Mouse (Mus musculus) heart, postnatal 25 days (tissue): ENCODE measurements around the gene Gpr142. TPM values are rescaled to one million over a fixed set of nuclear protein-coding genes. Genes with fewer than 3 reads are reported as not detected.
A peak's percentile ranks its signal among the peaks of the same experiment; 100 is the strongest.

Source experiments
- DNase-seq: peaks from one replicate; pipeline ENCODE4 v3.0.0; 2022; ENCODE audit warnings: low spot score
- intact Hi-C: fragments of 180-260 bp; cut with DNase I; formaldehyde crosslinking; loops from one replicate; pipeline ENCODE4 v1.15.1; 2025
- total RNA-seq, 2 experiments: library from RNA; stranded (reverse); gene quantifications; 2 replicates each; pipeline ENCODE4 v1.2.3; 2021

Gpr142 gene
- total RNA-seq, 2 experiments from 2014 or later, result not detected

DNA sequence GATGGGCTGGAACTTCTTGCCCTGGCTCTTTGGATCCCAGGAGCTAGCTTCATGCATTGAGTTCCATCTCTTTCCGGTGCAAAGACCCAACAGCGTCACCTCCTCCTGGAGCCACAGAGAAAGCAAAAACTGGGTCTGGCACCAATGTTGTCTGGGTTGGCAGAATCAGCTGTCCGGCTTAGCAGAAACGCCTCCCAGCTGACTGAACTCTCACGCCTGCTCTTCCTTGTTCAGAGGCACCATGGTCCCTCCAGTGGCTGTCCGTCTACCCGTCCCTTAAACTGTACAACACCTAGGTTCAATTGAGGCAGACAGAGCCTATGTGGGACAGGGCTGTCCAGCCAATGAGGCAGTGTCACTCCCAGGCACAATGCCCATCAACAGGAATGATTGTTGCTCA lies 1.5 kb upstream of the Gpr142 start:
- intact Hi-C loops, result no loop called here
- no peak for DNase-seq

DNA sequence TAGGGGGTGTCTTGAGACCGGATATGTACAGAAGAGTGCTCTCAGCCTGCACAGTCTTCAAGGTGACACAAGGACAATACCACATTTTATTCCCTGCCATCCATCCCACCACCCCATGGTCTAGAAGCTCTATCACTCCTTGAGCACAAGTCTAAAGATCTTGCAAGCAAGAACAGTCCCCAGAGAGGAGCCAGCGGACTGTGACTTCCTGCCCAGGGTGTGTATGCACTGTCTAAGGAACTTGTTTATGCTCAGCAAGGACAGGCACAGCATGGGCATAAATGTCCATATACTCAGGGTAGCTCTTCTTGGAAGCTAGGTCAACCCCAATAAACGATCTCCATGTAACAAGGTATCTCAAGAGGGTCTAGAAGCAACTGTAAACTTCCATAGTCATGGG lies 743 bp upstream of the Gpr142 start:
- intact Hi-C loops, result no loop called here
- no peak for DNase-seq

DNA sequence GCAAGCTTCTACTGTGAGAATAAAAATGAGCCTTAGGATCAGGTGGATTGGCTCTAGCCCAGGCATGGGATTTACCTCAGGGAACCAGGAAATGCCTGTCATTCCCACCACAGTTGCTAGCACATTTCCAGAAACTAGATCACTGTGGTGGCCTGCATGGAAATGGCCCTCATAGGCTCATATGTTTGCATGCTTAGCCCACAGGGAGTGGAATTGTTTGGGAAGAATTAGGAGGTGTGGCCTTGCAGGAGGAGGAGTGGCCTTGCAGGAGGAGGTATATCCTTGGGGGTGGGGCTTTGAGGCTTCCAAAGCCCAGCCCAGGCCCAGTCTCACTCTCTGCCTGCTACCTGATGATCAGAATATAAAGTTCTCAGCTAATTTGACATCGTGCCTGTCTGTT lies 3.2 kb downstream of the Gpr142 start:
- no peak for DNase-seq
- intact Hi-C loops, result no loop called here

DNA sequence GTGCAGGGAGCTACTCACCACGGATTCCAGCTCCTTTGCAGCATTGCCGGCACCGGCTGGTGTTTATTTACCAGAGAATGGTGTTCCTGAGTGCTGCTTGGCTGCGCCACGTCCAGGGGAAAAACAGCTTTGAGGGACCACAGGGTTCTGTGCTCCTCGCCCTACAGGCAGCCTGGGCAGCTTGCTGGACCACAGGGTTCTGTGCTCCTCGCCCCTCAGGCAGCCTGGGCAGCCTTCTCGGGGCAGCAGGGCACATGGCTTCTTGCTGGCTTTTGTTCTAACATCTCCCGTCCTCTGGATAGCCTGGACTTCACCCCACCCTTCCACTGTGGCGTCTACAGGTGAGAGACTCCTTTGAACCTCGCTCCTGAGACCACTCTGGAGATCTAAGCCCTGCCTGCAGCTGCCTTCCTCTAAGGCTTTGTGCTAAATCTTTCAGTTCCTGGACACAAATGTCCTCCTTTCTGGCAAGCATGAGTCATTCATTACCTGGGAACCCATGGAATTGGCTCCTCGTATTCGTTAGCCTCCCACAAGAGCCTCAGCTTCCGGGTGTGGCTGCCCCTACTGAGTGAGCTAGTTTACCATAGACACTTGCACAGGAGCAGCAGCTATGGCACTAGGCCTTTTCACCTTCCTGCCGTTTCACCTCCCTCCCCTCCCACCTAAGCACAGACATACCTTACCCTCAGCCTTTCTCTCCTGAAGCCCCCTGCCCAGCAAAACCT lies 4.0 kb downstream of the Gpr142 start:
- DNase-seq, result no peak
- intact Hi-C loops, result no loop called here

DNA sequence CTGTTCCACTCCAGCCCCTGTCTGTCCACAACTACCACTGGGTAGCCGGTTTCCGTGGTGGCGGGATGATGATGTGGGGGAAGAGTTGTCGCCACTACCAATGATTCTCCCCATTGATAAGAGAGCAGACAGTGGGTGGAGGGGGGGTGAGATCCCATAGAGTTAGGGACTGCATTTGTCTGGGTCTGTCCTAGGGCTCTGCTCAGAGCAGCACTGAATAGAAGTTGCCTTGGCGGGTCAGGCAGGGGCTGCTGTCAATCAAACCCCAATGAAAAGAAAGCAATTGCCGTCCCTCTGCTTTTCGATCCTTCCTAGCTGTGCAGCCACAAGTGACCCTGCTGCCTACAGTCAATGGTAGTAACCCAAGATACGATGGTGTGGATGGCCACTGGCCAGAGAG lies 5.3 kb downstream of the Gpr142 start:
- intact Hi-C loops, result no loop called here
- no peak for DNase-seq

DNA sequence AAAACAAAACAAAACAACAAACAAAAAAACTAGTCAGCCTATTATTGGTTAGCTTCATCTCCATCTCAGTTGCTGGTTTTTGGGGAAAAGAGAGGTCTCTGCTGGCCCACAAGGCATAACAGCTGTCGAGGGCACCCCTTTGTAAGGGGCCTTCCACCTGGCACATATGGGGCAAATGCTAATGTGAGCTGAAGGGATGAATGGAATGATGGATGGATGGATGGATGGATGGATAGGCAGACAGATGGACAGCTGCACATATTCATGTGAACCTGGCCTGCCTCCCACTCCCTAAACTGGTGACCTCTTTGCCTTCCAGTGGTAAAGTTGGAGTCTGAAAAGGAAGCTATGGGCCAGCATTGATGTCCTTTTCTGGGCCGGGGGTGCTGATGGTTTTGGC lies 8.3 kb downstream of the Gpr142 start:
- DNase-seq, result no peak
- intact Hi-C loops, result no loop called here

DNA sequence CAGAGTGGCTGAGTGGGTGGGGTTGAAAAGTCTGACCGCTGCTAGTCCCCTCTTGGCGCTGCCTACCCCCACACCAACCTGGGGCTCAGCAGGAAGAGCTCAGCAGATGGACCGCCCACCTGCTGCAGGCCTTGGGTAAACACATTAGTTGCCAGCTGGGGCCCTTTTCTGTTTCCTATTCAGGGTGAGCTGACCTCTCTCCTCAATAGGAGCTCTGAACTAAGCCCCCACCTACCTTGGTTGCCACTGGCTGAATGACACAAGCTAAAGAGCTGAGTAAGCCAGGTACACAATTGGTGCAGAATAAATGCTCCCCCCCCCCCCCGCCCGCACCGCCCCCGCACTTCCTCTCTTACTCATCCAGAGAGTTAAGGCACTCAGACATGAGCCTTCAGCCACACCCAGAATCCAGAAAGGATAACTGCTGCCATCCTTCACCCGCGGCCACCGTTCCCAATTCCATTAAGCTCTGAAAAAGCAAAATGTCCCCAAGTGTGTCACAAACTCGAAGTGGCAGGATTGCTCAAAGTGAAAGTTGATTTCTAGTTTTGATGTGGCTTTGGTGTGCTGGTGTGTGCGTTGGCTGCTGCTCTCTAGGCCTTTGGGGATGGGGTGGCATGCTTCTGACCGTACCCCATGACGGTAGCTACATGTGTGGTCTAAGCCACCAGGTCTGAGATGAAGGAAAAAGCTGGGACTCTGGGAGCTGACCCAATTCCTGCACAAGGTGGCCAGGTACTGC lies 9.1 kb downstream of the Gpr142 start:
- intact Hi-C loops, result no loop called here

DNA sequence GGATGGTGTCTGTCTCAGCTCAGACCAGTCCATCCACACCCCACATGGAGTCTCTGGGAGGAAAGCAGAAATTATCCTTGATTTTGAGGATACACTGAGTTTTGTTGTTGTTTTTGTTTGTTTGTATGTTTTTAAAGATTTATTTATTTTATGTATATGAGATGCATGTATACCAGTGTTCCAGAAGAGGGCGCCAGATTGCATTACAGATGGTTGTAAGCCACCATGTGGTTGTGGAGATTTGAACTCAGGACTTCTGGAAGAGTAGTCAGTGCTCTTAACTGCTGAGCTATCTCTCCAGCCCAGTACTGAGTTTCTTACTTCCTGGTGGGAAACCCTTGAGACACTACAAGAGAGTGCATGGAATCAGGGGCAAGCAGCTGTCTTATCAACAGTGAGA lies 10.6 kb downstream of the Gpr142 start:
- intact Hi-C loops, result no loop called here

More for the DNA sequence above, 9.1 kb downstream of the Gpr142 start:
- DNase-seq, result no peak

DNA sequence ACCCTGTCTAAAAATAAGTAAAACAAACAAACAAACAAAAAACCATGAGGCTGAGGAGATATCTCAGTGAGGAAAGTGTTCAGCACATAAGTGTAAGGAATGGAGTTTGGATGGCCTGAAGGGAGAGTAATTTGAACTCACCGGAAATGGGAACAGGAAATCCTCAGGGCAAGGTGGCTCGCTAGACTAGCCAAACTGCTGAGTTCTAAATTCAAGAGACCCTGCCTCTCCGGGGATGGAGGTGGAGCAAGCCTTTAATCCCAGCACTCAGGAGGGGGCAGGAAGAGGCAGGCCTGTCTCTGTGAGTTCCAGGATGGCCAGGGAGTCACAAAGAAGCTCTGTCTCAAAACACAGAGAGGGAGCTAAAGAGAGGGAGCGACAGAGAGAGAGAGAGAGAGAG lies 11.6 kb downstream of the Gpr142 start:
- intact Hi-C loops, result loop anchor here (10.0 kb wide), 1 partner anchor 244 kb away; no protein-coding TSS in a partner anchor
- no peak for DNase-seq

More for the DNA sequence above, 10.6 kb downstream of the Gpr142 start:
- no peak for DNase-seq

DNA sequence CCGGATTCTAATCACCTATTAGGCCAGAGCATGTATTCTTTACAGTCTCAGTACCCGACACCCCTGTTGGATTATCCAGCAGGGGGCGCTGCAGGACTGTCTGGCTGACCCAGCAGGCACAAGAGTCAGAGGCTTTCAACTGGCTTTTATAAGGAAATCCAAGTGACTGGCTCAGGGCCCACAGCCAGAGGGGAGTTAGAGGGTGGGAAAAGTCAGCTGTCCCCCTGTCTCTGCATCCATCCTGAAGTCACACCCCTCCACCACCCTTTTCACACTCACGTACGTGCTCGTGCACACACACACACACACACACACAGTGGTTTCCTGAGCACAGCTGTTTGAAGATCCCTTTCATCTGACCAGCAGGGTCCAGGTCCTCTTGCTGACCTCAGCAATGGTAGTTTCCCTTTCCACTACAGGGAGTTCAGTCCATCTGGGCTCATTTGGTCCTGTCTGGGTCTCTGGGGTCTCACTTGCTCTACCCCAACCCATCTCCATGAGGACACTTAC lies 14.1 kb downstream of the Gpr142 start:
- peak; percentile 63 for DNase-seq
- intact Hi-C loops, result loop anchor here (1.0 to 10.0 kb wide), 3 partner anchors 65 to 242 kb away; no protein-coding TSS in a partner anchor

DNA sequence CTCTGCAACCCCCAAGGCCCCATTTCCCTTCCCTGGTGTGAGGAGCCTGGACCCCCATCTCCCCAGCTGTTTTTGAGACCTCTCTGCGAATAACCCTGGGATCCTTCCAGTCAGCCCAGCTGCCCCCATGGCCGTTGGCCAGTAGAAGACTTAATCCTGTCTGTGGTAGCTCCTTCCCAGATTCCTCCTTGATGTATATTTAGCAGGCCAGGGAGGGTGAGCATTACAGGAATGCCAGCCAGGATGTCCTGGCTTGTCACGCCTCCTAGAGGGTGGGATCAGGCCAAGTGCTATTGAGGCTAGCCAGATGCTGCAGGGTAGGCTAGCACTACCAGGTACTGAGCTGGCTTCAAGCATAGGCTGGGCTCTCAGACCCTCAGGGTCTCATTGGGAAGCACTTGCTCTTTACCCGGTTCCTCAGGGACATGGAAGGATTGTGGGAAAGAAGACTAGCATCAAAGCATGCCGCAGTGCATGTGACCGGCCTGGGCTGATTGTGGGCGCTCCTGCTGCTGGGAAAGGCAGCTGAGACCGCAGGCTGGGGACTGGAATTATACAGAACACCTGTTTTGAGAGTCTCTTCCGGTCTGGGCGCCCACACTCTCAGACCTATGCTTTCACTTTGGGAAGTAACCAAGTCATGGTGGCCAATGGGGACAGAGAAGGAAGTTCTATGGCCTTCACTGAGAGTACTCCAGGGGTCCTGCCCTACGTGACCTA lies 16.3 kb downstream of the Gpr142 start:
- intact Hi-C loops, result loop anchor here (10.0 kb wide), 1 partner anchor 240 kb away; no protein-coding TSS in a partner anchor
- no peak for DNase-seq

DNA sequence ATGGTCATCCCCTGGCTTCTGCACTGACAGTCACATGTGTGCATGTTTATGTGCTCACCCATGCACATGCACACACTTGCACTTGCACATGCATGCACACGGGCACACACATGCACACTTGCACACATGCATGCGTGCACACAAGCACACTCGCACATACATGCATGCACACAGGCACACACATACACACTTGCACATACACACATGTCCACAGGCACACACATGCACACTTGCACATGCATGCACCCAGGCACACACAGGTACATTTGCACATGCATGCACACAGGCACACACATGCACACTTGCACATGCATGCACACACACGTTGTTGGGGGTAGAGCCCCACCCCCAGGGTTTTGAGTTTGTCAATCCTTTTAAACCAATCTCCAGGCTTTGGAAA lies 18.2 kb downstream of the Gpr142 start:
- intact Hi-C loops, result loop anchor here (10.0 kb wide), 1 partner anchor 238 kb away; no protein-coding TSS in a partner anchor
- DNase-seq, result no peak

DNA sequence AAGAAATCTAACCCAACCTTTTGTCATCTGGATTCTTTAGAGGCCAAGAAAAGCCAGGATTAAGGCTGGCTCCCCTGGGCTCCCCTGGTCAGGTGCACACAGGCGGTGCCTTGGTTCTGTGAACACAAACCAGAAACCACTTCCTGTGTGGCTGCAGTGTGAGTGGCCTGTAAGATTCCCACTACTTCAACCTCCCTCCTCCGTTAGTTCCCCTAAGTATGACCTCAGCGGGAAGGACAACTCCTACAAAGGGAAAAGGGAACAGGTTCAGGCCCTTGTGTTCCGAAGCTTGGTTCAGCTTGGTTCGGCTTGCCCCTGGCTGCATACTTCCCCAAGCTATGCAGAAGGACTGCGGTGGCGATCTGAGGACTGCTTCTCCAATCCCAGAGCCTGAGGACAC lies 19.5 kb downstream of the Gpr142 start:
- no peak for DNase-seq
- intact Hi-C loops, result loop anchor here (10.0 kb wide), 1 partner anchor 237 kb away; no protein-coding TSS in a partner anchor

DNA sequence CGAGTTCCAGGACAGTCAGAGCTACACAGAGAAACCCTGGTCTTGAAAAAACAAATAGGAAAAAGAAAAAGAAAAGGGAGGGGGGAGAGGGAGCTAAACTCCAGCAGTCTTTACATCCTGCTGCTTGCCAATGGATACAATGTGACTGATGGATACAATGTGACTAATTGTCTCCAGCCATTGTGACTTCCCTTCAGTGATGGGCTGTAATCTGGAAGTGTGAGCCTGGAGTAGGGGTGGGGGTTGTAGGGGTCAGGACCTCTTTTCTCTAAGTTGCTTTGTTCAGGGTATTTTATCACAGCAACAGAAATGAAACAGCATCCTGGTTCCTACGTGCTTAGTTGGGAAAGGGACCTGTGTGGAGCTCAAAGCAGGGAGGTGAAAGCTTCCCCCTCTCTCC lies 20.4 kb downstream of the Gpr142 start:
- DNase-seq, result no peak
- intact Hi-C loops, result loop anchor here (10.0 kb wide), 1 partner anchor 236 kb away; no protein-coding TSS in a partner anchor

DNA sequence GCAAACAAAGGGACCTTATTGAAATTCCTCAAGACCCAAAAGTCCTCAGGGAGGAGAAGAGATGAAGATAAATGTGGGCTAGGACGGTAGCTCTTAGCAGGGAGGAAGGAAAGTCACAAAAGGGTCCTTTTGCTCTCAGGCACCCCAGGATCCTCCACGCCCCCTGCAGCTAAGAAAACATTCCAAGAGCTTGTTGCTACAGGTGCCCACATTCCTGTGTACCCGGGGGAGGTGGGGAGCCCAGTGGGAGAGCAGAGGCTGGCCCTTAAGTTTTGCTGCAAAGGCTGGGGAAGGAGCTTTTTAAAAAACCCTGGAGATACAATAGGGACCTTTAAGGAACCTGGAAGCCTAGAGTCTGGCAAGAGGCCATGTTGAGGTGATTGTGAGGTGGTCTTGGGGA lies 21.7 kb downstream of the Gpr142 start:
- intact Hi-C loops, result no loop called here
- DNase-seq, result no peak

DNA sequence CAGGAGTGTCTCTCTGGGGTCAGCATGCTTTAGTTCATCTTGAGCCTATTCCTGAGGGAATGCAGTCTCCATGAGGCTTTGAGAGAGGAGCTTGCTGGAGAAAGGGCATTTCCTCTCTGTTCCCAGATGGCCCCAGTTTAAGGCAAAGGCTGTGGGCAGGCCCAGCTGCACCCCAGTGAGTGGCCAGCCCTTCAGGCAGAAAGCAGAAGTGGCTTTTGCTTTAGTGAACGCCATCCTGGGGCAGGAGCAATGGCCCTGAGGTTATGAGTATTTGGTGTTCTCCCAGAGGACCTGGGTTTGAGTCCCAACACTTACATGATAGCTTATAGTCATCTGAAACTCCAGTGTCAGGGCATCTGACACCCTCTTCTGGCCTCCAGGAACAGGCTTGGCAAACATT lies 22.6 kb downstream of the Gpr142 start:
- intact Hi-C loops, result no loop called here
- no peak for DNase-seq

DNA sequence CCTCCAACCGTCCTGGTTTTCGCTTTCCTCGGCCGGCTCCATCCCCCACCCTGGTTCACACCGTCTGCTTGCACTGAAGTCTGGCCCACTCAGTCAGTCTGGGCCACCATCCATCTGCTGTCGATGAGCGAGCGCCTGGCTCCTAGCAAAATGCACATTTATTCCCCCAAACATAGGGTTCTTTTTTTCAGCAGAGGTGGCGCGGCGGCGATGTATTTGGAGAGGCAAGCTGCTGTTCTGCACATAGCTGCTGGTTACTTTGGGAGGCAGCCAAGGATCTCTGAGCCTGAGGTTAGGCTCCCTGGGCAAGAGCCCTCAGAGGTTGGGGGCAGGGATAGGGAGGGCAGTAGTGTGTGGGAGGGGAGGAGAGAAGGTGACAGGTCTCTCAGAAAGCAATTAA lies 24.0 kb downstream of the Gpr142 start:
- DNase-seq, result no peak
- intact Hi-C loops, result no loop called here

DNA sequence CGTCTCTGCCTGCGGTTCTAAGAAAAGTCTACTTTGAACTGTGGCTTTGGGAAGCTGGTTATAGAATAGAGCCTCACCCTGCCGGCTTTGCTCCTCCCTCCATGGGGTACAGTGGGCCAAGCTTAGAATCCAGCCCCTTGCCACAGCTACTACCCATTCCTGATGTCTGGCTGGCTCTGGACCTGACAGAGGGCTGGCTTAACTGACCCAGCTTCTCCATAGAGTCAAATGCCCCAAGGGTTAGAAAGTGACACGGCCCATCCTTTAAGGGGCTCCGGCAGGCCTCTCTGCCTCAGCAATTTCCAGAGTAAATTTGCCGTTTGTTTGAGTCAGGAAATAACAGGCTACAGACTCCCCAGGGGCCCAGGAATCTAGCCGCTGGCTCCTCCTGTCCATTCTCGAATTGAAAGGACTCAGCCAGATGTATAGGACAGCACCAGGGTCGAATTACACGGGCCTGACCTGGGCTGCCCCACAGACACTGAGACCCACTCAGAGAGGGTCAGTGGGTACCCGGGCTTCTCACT lies 24.5 kb downstream of the Gpr142 start:
- intact Hi-C loops, result no loop called here
- DNase-seq, result no peak

DNA sequence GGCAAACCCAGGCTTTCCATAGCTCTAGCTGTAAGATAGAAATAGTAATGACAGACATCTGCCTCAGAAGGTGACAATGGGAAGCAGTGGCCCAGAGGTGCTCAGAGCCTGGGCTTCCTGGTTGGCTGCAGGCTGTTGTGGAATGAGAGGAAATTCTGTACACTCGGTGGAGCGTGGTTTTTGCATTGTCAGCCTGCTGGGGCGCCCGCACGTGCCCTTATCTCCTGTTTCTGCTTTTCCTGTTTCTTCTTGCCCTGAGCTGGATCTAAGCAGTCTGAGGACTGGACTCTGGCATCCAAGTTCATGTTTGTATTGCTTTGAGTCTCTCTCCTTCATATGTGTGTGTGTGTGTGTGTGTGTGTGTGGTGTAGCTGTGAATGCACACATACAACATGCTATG lies 28.0 kb downstream of the Gpr142 start:
- no peak for DNase-seq
- intact Hi-C loops, result no loop called here
